Mouse (Mus musculus): Measurements from ENCODE around the gene Cep131. TPM values are rescaled to one million over a fixed set of nuclear protein-coding genes. Genes with fewer than 3 reads are reported as not detected.

Cep131 gene
- polyA plus RNA-seq, 2 experiments: 2.7 to 4.4 TPM

DNA sequence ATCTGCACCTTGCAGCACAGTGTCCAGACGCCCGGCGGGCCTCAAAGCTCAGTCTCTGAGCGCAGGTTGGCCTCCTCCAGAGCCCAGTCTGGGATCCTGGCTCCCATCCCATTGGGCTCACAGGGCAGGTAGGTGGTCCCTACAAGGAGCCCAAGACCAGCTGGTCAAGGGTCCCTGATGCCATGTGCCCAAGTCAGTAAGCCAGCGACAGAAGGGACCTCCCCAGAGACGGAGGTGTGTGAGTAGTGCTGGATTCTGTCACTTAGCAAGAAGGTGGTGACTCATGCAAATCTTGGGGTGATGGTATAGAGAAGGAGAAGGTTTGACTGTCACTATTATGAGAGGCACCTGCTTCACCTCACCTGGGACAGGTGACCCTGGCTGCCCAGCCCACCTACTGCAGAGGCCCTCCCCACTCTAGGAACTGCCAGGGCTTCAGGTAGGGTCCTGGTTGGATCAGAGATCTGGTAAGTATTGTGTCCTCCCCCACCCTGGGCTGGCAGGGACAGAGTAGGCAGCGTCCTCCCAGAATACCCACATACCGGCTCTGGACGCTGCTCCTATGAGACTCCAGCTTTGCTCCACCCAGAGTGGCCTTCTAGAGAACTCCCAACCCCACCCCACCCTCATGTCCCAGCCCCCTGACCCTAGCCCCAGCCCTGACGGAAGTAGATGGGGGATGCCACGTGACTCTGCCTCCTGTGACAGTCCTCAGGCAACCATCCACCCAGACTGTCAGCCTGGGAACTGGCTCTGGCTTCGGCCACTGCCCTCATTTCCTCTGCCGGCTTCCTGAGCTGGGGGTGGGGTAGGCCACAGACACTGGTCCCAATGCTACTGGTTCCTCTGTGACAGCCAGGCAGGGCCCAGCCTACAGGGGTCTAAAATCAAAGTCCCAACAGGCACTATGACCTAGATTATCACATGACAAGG, 45.2 kb downstream of the Cep131 start:
- H3K4me3 ChIP-seq (ENCODE audit: insufficient read depth in 1 of 2, low read depth in 2 of 2, low read length in 2 of 2): no peak overlapping the region
- DNase-seq (ENCODE audit: low read depth in 3 of 3, low spot score in 3 of 3): peak in 1 of 3 experiments; percentile 25

DNA sequence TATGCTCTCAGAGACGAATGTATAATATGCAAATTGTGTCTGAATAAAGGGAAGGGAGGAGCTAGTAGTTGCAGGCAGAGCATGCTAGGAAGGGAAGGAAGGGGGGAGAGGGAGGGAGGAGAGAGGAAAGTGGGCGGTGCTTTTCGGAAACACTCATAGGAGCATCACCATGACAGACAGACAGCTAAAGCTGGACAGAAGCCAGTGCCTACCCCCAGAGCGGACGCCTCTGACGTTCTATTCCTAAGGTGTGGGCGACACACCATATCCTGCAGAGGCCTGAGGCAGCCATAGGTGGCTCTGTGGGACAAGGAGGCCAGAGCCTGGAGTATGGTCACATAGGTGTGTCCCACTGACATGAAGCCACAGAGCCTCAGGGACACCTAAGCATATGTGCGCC, 46.2 kb downstream of the Cep131 start:
- H3K4me3 ChIP-seq (ENCODE audit: insufficient read depth in 1 of 2, low read depth in 2 of 2, low read length in 2 of 2): no peak overlapping the region
- DNase-seq (ENCODE audit: low read depth in 3 of 3, low spot score in 3 of 3) (no peak), ATAC-seq (ENCODE audit: insufficient read depth) (no peak)
- H3K9me3 ChIP-seq (ENCODE audit: control insufficient read depth, low read length): no peaks in the 10 kb centered on the region
- H3K4me2 ChIP-seq (ENCODE audit: low read depth): no peak overlapping the region
- WGBS (ENCODE audit: insufficient replicate concordance): 29% methylated on average over 8 of the region's 8 CpGs
- TF ChIP-seq CTCF (IDR thresholded peaks at IDR 0.05; ENCODE audit: low read depth): no peak
- no peak for TF ChIP-seq EP300 (IDR thresholded peaks at IDR 0.05; ENCODE audit: low read depth)
- no peaks in the 10 kb centered on the region for H3K36me3 ChIP-seq (replicated peaks; ENCODE audit: control insufficient read depth, insufficient read depth, low read depth)
- no peaks in the 10 kb centered on the region for H3K27me3 ChIP-seq (ENCODE audit: control insufficient read depth, insufficient read depth, low read length)
- no peaks in the 10 kb centered on the region for H3K4me1 ChIP-seq (replicated peaks; ENCODE audit: control insufficient read depth in 2 of 2, insufficient read depth in 2 of 2, low read length in 1 of 2)
- H3K9ac ChIP-seq (replicated peaks): no peak overlapping the region
- no peak overlapping the region for H3K27ac ChIP-seq

More for the DNA sequence above, 45.2 kb downstream of the Cep131 start:
- Histone ChIP-seq H3K36me3 (replicated peaks; ENCODE audit: control insufficient read depth, insufficient read depth, low read depth) (no peaks in the 10 kb centered on the region), H3K9ac (replicated peaks) (no peak overlapping the region), H3K4me2 (ENCODE audit: low read depth) (peak overlapping the region; percentile 11; the same call in 1 of the 2 replicates), H3K27me3 (ENCODE audit: control insufficient read depth, insufficient read depth, low read length) (peaks cover 10% of the 10 kb centered on the region), H3K27ac (no peak overlapping the region), H3K4me1 (replicated peaks; ENCODE audit: control insufficient read depth in 2 of 2, insufficient read depth in 2 of 2, low read length in 1 of 2) (no peaks in the 10 kb centered on the region), H3K9me3 (ENCODE audit: control insufficient read depth, low read length) (no peaks in the 10 kb centered on the region)
- no peak for TF ChIP-seq CTCF (IDR thresholded peaks at IDR 0.05; ENCODE audit: low read depth)
- no peak for TF ChIP-seq EP300 (IDR thresholded peaks at IDR 0.05; ENCODE audit: low read depth)
- peak; percentile 63 for ATAC-seq (ENCODE audit: insufficient read depth)
- whole genome bisulfite sequencing (ENCODE audit: insufficient replicate concordance): 34% methylated on average over 13 of the region's 13 CpGs

DNA sequence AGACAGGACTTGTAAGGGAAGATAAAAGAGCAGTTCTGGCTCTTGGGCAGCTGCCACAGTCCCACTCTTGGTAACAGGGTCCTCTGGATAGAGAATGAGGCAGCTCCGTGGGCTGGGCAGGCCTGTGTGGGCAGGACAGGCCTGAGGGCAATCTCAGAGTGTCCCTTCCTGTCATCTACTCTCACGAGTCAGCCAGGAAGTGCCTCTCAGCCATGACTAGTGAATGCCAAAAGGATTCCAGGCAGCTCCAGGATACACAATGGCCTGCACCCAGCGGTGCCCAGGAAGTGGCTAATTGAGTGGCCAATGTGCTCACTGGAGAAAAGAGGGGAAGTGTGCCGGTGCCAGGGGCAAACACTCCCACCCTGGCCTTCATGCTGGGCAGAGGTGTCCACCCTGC, 47.0 kb downstream of the Cep131 start:
- Histone ChIP-seq H3K4me2 (ENCODE audit: low read depth) (no peak overlapping the region), H3K9me3 (ENCODE audit: control insufficient read depth, low read length) (no peaks in the 10 kb centered on the region), H3K4me3 (ENCODE audit: insufficient read depth in 1 of 2, low read depth in 2 of 2, low read length in 2 of 2) (no peak overlapping the region), H3K4me1 (replicated peaks; ENCODE audit: control insufficient read depth in 2 of 2, insufficient read depth in 2 of 2, low read length in 1 of 2) (no peaks in the 10 kb centered on the region), H3K27ac (no peak overlapping the region), H3K9ac (replicated peaks) (no peak overlapping the region), H3K36me3 (replicated peaks; ENCODE audit: control insufficient read depth, insufficient read depth, low read depth) (no peaks in the 10 kb centered on the region), H3K27me3 (ENCODE audit: control insufficient read depth, insufficient read depth, low read length) (no peaks in the 10 kb centered on the region)
- ATAC-seq (ENCODE audit: insufficient read depth) (no peak), DNase-seq (ENCODE audit: low read depth in 3 of 3, low spot score in 3 of 3) (no peak)
- TF ChIP-seq CTCF (IDR thresholded peaks at IDR 0.05; ENCODE audit: low read depth) (no peak), EP300 (IDR thresholded peaks at IDR 0.05; ENCODE audit: low read depth) (no peak)
- WGBS (ENCODE audit: insufficient replicate concordance): 16% methylated on average over 4 of the region's 4 CpGs

DNA sequence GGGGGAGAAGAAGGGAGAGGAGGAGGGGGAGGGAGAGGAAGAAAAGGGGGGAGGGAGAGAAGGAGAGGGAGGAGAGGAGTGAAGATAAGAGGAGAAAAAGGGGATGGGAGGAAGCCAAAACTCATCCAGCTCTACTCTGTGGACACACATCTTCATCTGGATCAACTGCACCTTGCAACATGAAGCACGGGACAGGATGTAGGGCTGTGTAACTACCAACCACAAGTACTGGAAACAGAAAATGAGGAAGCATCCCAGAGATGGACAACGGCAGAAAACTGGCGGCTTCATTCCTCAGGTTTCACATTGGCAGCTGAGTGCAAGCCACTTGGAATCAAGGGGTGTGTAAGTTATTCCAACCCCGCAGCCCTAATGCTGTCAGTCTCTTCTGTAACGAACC, 51.9 kb downstream of the Cep131 start:
- H3K4me3 ChIP-seq (ENCODE audit: insufficient read depth in 1 of 2, low read depth in 2 of 2, low read length in 2 of 2): no peak overlapping the region
- no peak overlapping the region for H3K9ac ChIP-seq (replicated peaks)
- H3K36me3 ChIP-seq (replicated peaks; ENCODE audit: control insufficient read depth, insufficient read depth, low read depth): no peaks in the 10 kb centered on the region
- no peaks in the 10 kb centered on the region for H3K9me3 ChIP-seq (ENCODE audit: control insufficient read depth, low read length)
- no peaks in the 10 kb centered on the region for H3K27me3 ChIP-seq (ENCODE audit: control insufficient read depth, insufficient read depth, low read length)
- ATAC-seq (ENCODE audit: insufficient read depth) (no peak), DNase-seq (ENCODE audit: low read depth in 3 of 3, low spot score in 3 of 3) (no peak)
- H3K4me1 ChIP-seq (replicated peaks; ENCODE audit: control insufficient read depth in 2 of 2, insufficient read depth in 2 of 2, low read length in 1 of 2): no peaks in the 10 kb centered on the region
- H3K27ac ChIP-seq: no peak overlapping the region
- TF ChIP-seq EP300 (IDR thresholded peaks at IDR 0.05; ENCODE audit: low read depth): no peak
- 36% methylated on average over 5 of the region's 5 CpGs for WGBS (ENCODE audit: insufficient replicate concordance)
- H3K4me2 ChIP-seq (ENCODE audit: low read depth): no peak overlapping the region

DNA sequence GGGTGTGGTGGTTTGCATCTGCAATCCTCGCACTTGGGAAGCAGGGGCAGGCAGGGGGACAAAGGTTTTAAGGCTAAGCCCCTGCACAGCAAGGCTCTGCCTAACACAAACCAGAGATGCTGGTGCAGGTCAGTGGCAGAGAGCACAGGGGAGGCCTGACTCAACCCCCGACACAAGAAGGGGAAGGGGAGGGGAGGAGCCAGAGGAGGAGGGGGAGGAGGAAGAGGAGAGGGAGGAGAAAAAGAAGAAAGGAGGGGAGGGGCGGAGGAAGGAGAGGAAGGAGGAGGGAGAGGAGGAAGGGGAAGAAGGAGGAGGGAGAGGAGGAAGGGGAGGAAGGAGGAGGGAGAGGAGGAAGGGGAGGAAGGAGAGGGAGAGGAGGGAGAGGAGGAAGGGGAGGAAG, 52.3 kb downstream of the Cep131 start:
- H3K27ac ChIP-seq: no peak overlapping the region
- no peaks in the 10 kb centered on the region for H3K9me3 ChIP-seq (ENCODE audit: control insufficient read depth, low read length)
- 31% methylated on average over 3 of the region's 3 CpGs for WGBS (ENCODE audit: insufficient replicate concordance)
- no peak overlapping the region for H3K4me2 ChIP-seq (ENCODE audit: low read depth)
- no peaks in the 10 kb centered on the region for H3K36me3 ChIP-seq (replicated peaks; ENCODE audit: control insufficient read depth, insufficient read depth, low read depth)
- DNase-seq (ENCODE audit: low read depth in 3 of 3, low spot score in 3 of 3) (no peak), ATAC-seq (ENCODE audit: insufficient read depth) (no peak)
- 0 out of 4 replicates have a peak, but pooled peaks cover 0 to 2% of the 10 kb centered on the region in 2 experiments for H3K4me1 ChIP-seq (replicated peaks; ENCODE audit: control insufficient read depth in 2 of 2, insufficient read depth in 2 of 2, low read length in 1 of 2)
- no peak for TF ChIP-seq CTCF (IDR thresholded peaks at IDR 0.05; ENCODE audit: low read depth)
- no peak for TF ChIP-seq EP300 (IDR thresholded peaks at IDR 0.05; ENCODE audit: low read depth)
- no peak overlapping the region for H3K4me3 ChIP-seq (ENCODE audit: insufficient read depth in 1 of 2, low read depth in 2 of 2, low read length in 2 of 2)
- no peak overlapping the region for H3K9ac ChIP-seq (replicated peaks)
- no peaks in the 10 kb centered on the region for H3K27me3 ChIP-seq (ENCODE audit: control insufficient read depth, insufficient read depth, low read length)

All from liver, embryonic 14.5 days (tissue).